Mouse (Mus musculus): ENCODE results near the gene Cby3. TPM values are rescaled to one million over a fixed set of nuclear protein-coding genes. Genes with fewer than 3 reads are reported as not detected.

Gene Cby3
- total and polyA plus RNA-seq, 3 experiments = not detected

- in situ Hi-C loops (cut with MboI; ENCODE audit: low pct_ligation_motif_present, low pct_unique_long_range_greater_than_20kb, low sequenced_read_pairs) (no loop called here), dilution Hi-C loops (cut with MboI; ENCODE audit: extremely low pct_ligation_motif_present, extremely low pct_unique_long_range_greater_than_20kb, low sequenced_read_pairs) (no loop called here)
- Histone ChIP-seq H3K9me3 (replicated peaks; ENCODE audit: low read length) (no peaks in the 10 kb centered on the region), H3K27me3 (replicated peaks) (no peaks in the 10 kb centered on the region), H3K4me1 (ENCODE audit: control insufficient read depth in 1 of 2, insufficient read depth in 2 of 2) (peaks cover 0 to 21% of the 10 kb centered on the region in 2 experiments; a peak in 2 of 4 replicates), H3K79me2 (replicated peaks; ENCODE audit: control insufficient read depth, extremely low read depth, insufficient read depth, poor library complexity, severe bottlenecking) (peaks cover 13% of the 10 kb centered on the region), H3K4me2 (ENCODE audit: insufficient read depth, low read depth, poor library complexity, severe bottlenecking) (no peak overlapping the region), H3K9ac (ENCODE audit: insufficient read depth, low read depth) (no peak overlapping the region), H3K4me3 (replicated peaks in 1 of 3; ENCODE audit: low read depth in 2 of 3, low read length in 2 of 3, poor library complexity in 1 of 3) (no peak overlapping the region), H3K27ac (ENCODE audit: insufficient read depth, low read depth) (no peak overlapping the region), H3K36me3 (replicated peaks in 1 of 2; ENCODE audit: control insufficient read depth in 1 of 2, insufficient read depth in 1 of 2, low read length in 1 of 2) (peaks cover 52 to 85% of the 10 kb centered on the region in 2 experiments)
- no peak for DNase-seq (ENCODE audit: extremely low read depth)
- TF ChIP-seq GABPA (IDR thresholded peaks at IDR 0.05; ENCODE audit: insufficient replicate concordance, low read depth, low read length) (no peak), MAZ (IDR thresholded peaks at IDR 0.05; ENCODE audit: low read depth, low read length) (no peak), ZC3H11A (IDR thresholded peaks at IDR 0.05; ENCODE audit: low read depth, low read length) (no peak), USF1 (IDR thresholded peaks at IDR 0.05; ENCODE audit: low read depth, low read length) (no peak), CHD1 (IDR thresholded peaks at IDR 0.05; ENCODE audit: low read depth, low read length) (no peak), POLR2AphosphoS2 (IDR thresholded peaks at IDR 0.05; ENCODE audit: low read depth, low read length) (no peak)
Measured at GRCm38 (mm10) chr11:50387697-50388096, 33.4 kb downstream of the Cby3 start.

DNA sequence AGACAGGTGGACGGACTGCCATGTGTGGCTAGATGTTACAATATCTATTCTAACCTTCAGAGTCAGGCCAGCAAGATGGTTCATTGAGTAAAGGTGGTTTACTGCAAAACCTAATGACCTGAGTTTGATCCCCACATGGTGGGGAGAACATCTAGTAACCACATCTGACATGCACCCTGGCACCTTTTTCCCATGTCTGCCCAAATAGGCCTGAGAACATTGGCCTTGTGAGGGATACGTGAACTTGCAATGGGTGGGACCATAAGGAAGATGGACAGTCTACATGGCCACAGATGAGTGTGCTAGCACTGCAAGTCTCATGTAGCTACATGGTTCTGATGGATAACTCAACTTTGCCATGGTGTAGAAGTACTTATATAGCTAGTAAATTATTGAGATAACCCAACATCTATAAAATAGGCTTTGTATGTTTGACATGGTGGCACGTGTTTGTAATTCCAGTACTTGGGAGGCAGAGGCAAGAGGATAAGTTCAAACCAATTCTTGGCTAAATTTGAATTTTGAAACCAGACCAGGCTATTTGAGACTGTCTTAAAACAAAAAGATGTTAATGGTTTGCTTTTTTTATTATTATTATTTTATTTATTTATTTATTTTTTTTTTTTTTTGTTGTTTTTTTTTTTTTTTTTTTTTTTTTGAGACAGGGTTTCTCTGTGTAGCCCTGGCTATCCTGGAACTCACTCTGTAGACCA is 34.1 kb downstream of the Cby3 start:
- Histone ChIP-seq H3K27me3 (replicated peaks) (no peaks in the 10 kb centered on the region), H3K4me3 (replicated peaks in 1 of 3; ENCODE audit: low read depth in 2 of 3, low read length in 2 of 3, poor library complexity in 1 of 3) (no peak overlapping the region), H3K79me2 (replicated peaks; ENCODE audit: control insufficient read depth, extremely low read depth, insufficient read depth, poor library complexity, severe bottlenecking) (peaks cover 9% of the 10 kb centered on the region), H3K9ac (ENCODE audit: insufficient read depth, low read depth) (no peak overlapping the region), H3K36me3 (replicated peaks in 1 of 2; ENCODE audit: control insufficient read depth in 1 of 2, insufficient read depth in 1 of 2, low read length in 1 of 2) (peaks cover 49 to 82% of the 10 kb centered on the region in 2 experiments), H3K4me1 (ENCODE audit: control insufficient read depth in 1 of 2, insufficient read depth in 2 of 2) (peaks cover 0 to 16% of the 10 kb centered on the region in 2 experiments; a peak in 1 of 4 replicates), H3K27ac (ENCODE audit: insufficient read depth, low read depth) (no peak overlapping the region), H3K4me2 (ENCODE audit: insufficient read depth, low read depth, poor library complexity, severe bottlenecking) (no peak overlapping the region), H3K9me3 (replicated peaks; ENCODE audit: low read length) (no peaks in the 10 kb centered on the region)
- no peak for DNase-seq (ENCODE audit: extremely low read depth)
- TF ChIP-seq KAT2A (IDR thresholded peaks at IDR 0.05; ENCODE audit: insufficient replicate concordance, low read length) (no peak), MXI1 (IDR thresholded peaks at IDR 0.05; ENCODE audit: low read depth, low read length) (no peak), ZMIZ1 (IDR thresholded peaks at IDR 0.05; ENCODE audit: low read depth, low read length) (no peak), E2F4 (IDR thresholded peaks at IDR 0.05; ENCODE audit: insufficient replicate concordance, low read depth, low read length) (no peak), CHD2 (IDR thresholded peaks at IDR 0.05; ENCODE audit: low read length) (no peak), MYC (IDR thresholded peaks at IDR 0.05; ENCODE audit: low read depth, low read length) (no peak), USF2 (conservative IDR thresholded peaks at IDR 0.05; ENCODE audit: low read depth, low read length) (no peak), TCF12 (IDR thresholded peaks at IDR 0.05; ENCODE audit: low read depth, low read length) (no peak), ZC3H11A (IDR thresholded peaks at IDR 0.05; ENCODE audit: low read depth, low read length) (no peak), JUND (conservative IDR thresholded peaks at IDR 0.05; ENCODE audit: low read depth, low read length) (no peak), ZNF384 (IDR thresholded peaks at IDR 0.05; ENCODE audit: low read depth, low read length) (no peak), ETS1 (conservative IDR thresholded peaks at IDR 0.05; ENCODE audit: low read depth, low read length) (no peak), ELF1 (IDR thresholded peaks at IDR 0.05; ENCODE audit: low read depth, low read length) (no peak), JUN (IDR thresholded peaks at IDR 0.05; ENCODE audit: insufficient read depth, low read depth, low read length) (no peak), MEF2A (IDR thresholded peaks at IDR 0.05; ENCODE audit: borderline replicate concordance, low read depth, low read length) (no peak), EP300 (IDR thresholded peaks at IDR 0.05; ENCODE audit: low read length) (no peak), TBP (conservative IDR thresholded peaks at IDR 0.05; ENCODE audit: low read depth, low read length) (no peak)
- in situ Hi-C loops (cut with MboI; ENCODE audit: low pct_ligation_motif_present, low pct_unique_long_range_greater_than_20kb, low sequenced_read_pairs) (no loop called here), dilution Hi-C loops (cut with MboI; ENCODE audit: extremely low pct_ligation_motif_present, extremely low pct_unique_long_range_greater_than_20kb, low sequenced_read_pairs) (no loop called here)

All from CH12.LX (cell line).